Mouse (Mus musculus): Measurements from ENCODE around the gene Mid1.
"Not testable (repeated sequence)": the region's sequence is repeated elsewhere in the genome, so short reads cannot be mapped to it uniquely, and the experiment has no call there.

Mid1 gene

DNA sequence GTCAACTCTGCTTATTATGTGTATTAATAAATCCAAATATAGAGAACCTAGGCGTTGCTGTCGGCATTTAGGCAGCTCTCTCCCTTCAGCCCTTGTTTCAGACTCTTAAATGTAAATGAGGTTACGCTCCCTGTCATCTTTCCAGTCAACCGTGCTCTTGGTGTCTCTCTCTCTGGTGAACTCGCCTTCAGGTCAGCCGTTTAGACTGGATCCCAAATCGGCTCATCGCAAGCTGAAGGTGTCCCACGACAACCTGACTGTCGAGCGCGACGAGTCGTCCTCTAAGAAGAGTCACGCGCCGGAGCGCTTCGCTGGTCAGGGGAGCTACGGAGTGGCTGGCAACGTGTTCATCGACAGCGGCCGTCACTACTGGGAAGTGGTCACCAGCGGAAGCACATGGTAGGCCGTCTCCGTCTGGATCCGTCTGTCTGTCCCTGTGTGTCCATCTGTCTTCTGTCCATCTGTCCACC lies 302.4 kb downstream of the Mid1 start:
- peak; percentile 15 for DNase-seq (ENCODE audit: low spot score)

DNA sequence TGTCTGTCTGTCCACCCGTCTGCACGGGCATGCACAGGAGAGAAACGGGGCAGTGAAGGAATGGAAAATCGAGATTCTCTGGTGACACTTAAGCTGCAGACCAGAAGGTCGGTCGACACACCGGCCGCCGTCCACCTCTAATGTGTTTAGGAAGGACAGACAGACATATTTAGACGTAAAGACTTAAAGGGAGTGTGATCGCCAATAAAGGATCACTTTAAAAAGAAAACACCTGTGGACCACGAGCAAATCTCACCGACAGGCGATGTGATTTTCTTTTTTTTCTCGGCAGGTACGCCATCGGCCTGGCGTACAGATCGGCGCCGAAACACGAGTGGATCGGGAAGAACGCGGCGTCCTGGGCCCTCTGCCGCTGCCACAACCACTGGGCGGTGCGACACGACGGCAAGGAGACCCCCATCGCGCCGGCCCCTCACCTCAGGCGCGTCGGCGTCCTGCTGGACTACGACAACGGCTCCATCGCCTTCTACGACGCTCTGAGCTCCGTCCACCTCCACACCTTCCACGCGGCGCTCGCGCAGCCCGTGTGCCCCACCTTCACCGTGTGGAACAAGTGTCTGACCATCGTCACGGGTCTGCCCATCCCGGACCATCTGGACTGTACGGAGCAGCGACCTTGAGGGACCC lies 303.7 kb downstream of the Mid1 start:
- DNase-seq (ENCODE audit: low spot score), result peak; percentile 2

DNA sequence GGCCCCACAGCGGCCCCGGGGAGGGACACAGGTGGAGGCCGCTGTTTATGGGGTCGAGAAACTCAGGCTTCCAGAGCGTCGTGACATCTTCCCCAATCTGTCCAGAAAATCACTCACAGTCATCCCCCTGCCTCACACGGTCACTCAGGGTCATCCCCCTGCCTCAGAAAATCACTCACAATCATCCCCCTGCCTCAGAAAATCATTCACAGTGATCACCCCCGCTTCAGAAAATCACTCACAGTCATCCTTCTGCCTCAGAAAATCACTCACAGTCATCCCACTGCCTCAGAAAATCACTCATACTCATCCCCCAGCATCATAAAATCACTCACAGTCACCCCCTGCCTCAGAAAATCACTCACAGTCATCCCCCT lies 304.2 kb downstream of the Mid1 start:
- peak; percentile 42 for DNase-seq (ENCODE audit: low spot score)

DNA sequence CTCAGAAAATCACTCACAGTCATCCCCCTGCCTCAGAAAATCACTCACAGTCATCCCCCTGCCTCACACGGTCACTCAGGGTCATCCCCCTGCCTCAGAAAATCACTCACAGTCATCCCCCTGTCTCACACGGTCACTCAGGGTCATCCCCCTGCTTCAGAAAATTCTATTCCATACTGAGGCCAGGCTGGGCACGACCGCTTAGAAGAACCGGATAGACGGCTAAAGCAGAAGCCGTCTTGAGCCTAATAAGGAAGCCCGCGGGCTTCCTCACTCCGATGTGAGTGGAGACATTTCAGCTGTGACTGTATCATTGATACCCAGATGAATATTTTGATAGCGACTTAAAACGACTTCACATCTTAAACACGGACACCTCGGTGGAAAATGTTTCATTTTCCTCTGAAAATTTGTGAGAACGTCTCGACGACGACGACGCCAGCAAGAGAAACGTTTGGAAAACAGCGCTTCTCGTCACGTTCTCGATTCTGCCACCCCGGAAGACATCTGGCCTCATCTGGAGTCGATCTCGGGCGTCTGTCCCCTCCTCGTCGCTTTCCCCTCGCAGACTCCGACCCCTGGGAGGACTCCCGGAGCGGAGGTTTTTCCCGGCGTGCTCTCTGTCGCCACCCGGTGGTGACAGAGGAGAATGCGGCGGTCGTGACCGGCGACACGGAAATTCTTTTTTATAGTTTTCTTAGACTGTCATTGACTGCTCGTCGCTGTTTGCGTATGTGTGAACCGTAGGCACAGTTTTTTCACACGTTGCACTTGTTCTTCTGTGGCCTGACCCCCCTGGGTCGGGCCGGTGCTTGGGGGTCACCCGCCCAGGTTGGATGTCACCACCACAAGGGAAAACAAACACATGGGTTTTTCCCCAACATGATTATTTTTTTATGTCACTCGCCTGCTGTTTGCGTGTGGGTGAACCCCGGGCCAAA lies 305.0 kb downstream of the Mid1 start:
- peak; percentile 30 for DNase-seq (ENCODE audit: low spot score)

DNA sequence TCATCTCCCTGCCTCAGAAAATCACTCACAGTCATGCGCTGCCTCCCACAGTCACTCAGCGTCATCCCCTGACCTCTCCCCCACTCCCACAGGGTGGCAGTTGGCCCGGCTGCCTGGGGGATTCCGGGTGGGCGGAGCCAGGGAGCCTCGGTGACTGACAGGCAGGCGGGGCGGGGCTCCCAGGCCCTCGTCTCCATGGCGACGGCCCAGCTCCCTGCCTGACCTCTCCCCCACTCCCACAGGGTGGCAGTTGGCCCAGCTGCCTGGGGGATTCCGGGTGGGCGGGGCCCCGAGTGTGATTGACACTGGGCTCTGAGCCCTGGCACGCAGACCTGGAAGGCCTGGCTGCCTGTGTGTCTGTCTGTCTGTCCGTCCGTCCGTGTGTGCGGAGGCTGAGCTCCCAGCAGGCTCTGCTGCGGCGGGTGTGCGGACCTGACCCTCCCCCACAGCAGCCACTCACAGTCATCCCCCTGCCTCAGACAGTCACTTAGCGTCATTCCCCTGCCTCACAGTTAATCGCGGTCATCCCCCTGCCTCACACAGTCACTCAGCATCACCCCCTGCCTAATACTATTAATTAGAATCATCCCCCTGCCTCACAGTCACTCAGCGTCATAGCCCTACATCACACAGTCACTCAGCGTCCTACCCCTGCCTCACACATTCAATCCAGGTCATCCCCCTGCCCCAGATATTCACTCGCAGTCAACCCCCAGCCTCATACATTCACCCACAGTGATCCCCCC lies 306.3 kb downstream of the Mid1 start:
- not testable (repeated sequence) for DNase-seq (ENCODE audit: low spot score)

DNA sequence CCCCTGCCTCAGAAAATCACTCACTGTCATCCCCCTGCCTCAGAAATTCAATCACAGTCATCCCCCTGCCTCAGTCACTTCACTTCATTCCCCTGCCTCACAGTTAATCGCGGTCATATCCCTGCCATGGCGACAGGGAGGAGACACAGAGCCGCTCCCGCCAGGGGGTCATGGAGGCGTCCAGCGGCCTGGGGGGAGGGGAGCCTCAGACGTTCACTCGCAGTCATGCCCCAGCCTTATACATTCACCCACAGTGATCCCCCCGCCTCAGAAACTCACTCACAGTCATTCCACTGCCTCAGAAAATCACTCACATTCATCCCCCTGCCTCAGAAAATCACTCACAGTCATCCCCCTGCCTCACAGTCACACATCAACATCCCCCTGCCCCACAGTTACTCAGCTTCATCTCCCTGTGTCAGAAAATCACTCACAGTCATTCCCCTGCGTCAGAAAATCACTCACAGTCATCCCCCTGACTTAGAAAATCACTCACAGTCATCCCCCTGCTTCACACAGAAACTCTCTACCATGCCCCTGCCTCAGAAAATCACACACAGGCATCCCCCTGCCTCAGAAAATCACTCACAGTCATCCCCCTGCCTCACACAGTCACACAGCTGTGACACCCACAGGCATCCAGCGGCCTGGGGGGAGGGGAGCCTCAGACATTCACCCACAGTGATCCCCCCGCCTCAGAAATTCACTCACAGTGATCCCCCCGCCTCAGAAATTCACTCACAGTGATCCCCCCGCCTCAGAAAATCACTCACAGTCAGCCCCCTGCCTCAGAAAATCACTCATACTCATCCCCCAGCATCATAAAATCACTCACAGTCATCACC lies 307.3 kb downstream of the Mid1 start:
- DNase-seq (ENCODE audit: low spot score), result not testable (repeated sequence)

DNA sequence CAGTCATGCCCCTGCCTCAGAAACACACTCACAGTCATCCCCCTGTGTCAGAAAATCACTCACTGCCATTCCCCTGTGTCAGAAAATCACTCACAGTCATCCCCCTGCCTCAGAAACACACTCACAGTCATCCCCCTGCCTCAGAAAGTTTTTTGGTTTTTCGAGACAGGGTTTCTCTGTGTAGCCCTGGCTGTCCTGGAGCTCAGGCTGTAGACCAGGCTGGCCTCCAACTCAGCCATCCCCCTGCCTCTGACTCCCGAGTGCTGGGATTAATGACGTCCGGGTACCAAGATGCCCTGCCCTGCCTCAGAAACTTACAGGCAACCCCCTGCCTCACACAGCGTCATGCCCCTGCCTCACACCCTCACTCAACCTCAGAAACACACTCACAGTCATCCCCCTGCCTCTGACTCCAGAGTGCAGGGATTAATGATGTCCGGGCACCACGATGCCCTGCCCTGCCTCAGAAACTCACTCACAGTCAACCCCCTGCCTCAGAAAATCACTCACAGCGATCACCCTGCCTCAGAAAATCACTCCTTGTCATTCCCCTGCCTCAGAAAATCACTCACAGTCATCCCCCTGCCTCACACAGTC lies 308.1 kb downstream of the Mid1 start:
- DNase-seq (ENCODE audit: low spot score), result not testable (repeated sequence)

DNA sequence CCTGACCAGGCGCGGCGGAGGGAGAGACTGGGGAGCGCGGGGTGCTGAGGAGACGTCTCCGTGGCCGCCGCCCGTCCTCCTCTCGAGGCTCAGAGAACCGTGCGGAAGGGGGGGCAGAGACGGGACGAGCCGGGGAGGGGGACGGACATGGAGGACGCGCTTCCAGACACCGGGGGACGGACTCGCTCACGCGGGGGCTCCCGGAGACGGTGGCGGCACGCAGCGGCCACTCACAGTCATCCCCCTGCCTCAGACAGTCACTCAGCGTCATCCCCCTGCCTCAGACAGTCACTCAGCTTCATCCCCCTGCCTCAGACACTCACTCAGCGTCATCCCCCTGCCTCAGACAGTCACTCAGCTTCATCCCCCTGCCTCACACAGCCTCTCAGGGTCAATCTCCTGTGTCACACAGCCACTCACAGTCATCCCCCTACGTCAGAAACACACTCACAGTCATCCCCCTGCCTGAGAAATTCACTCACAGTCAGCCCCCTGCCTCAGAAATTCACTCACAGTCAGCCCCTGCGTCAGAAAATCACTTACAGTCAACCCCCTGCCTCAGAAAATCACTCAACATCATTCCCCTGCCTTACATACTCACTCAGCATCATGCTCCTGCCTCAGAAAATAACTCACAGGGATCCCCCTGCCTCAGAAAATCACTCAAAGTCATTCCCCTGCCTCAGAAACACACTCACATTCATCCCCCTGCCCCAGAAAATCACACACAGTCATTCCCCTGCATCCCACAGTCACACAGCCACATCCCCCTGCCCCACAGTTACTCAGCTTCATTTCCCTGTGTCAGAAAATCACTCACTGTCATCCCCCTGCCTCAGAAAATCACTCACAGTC lies 309.2 kb downstream of the Mid1 start:
- not testable (repeated sequence) for DNase-seq (ENCODE audit: low spot score)

DNA sequence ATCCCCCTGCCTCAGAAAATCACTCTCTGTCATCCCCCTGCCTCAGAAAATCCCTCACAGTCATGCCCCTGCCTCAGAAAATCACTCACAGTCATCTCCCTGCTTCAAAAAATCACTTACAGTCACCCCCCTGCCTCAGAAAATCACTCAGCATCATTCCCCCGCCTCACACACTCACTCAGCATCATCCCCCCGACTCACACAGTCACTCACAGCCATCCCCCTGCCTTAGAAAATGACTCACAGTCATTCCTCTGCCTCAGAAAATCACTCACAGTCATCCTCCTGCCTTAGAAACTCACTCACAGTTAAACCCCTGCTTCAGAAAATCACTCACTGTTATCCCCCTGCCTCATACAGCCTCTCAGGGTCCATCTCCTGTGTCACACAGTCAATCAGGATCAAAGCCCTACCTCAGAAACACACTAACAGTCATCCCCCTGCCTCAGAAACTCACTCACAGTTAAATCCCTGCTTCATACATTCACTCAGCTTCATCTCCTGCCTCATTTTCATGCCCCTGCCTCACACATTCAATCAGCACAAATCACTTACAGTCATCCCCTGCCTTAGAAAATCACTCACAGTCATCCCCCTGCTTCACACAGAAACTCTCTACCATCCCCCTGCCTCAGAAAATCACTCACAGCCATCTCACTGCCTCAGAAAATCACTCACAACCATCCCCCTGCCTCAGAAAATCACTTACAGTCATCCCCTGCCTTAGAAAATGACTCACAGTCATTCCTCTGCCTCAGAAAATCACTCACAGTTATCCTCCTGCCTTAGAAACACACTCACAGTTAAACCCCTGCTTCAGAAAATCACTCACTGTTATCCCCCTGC lies 310.1 kb downstream of the Mid1 start:
- DNase-seq (ENCODE audit: low spot score), result peak; percentile 24

DNA sequence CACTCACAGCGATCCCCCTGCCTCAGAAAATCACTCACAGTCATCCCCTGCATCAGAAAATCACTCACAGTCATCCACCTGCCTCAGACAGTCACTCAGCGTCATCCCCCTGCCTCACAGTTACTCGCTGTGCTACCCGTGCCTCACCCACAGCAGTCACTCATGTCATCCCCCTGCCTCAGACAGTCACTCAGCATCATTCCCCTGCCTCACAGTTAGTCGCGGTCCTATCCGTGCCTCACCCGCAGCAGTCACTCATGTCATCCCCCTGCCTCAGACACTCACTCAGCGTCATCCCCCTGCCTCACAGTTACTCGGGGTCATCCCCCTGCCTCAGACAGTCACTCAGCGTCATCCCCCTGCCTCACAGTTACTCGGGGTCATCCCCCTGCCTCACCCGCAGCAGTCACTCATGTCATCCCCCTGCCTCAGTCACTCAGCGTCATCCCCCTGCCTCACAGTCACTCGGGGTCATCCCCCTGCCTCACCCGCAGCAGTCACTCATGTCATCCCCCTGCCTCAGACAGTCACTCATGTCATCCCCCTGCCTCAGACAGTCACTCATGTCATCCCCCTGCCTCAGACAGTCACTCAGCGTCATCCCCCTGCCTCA lies 311.0 kb downstream of the Mid1 start:
- peak; percentile 0 for DNase-seq (ENCODE audit: low spot score)

DNA sequence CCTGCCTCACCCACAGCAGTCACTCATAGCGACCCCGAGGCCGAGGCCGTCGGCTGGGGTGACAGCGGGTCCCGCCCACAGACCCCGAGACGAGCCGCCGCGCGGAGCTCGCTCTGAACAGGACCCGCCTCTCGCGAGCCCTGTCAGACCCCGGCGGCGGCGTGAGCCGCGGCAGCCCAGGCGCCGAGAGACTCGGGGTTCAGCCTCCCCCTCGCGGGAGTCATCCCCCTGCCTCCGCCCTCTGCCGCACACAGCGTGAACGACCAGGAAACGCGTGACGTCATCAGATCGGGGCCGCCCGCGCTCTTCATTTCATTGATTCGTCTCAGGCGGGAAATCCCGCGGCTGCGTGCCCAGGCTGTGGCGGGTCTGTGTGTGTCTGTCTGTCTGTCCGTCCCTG lies 311.9 kb downstream of the Mid1 start:
- not testable (repeated sequence) for DNase-seq (ENCODE audit: low spot score)

DNA sequence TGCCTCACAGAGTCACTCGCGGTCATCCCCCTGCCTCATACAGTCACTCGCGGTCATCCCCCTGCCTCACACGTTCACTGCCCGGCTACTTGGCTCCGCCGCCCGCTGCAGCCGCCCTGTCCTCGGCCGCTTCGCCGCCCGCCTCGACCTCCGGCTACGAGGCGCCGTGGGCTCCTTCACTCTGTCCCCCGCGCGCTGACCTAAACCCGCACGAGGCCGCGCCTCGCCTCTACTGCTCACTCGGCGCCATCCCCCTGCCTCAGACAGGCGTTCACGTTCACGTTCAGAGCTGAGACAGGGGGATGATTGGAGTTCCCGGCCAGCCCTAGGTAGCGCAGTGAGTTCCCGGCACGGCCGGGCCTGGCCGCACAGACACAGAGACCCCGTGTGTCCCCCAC lies 312.5 kb downstream of the Mid1 start:
- not testable (repeated sequence) for DNase-seq (ENCODE audit: low spot score)

DNA sequence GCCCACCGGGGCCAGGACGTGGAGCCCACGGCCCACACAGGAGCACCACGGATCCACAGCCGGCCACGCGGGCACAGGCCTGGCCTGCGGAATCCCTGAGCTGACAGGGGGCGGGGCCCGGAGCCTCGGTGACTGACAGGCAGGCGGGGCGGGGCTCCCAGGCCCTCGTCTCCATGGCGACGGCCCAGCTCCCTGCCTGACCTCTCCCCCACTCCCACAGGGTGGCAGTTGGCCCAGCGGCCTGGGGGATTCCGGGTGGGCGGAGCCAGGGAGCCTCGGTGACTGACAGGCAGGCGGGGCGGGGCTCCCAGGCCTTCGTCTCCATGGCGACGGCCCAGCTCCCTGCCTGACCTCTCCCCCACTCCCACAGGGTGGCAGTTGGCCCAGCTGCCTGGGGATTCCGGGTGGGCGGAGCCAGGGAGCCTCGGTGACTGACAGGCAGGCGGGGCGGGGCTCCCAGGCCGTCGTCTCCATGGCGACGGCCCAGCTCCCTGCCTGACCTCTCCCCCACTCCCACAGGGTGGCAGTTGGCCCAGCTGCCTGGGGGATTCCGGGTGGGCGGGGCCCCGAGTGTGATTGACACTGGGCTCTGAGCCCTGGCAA lies 313.0 kb downstream of the Mid1 start:
- peak; percentile 5 for DNase-seq (ENCODE audit: low spot score)

DNA sequence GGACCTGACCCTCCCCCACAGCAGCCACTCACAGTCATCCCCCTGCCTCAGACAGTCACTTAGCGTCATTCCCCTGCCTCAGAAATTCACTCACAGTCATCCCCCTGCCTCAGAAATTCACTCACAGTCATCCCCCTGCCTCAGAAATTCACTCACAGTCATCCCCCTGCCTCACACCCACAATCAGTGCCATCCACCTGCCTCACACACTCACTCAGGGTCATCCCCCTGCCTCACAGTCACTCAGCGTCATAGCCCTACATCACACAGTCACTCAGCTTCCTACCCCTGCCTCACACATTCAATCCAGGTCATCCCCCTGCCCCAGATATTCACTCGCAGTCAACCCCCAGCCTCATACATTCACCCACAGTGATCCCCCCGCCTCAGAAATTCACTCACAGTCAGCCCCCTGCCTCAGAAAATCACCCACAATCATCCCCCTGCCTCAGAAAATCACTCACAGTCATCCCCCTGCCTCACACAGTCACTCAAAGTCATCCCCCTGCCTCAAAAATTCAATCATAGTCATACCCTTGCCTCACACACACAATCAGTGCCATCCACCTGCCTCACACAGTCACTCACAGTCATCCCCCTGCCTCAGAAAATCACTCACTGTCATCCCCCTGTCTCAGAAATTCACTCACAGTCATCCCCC lies 313.7 kb downstream of the Mid1 start:
- DNase-seq (ENCODE audit: low spot score), result peak; percentile 1

DNA sequence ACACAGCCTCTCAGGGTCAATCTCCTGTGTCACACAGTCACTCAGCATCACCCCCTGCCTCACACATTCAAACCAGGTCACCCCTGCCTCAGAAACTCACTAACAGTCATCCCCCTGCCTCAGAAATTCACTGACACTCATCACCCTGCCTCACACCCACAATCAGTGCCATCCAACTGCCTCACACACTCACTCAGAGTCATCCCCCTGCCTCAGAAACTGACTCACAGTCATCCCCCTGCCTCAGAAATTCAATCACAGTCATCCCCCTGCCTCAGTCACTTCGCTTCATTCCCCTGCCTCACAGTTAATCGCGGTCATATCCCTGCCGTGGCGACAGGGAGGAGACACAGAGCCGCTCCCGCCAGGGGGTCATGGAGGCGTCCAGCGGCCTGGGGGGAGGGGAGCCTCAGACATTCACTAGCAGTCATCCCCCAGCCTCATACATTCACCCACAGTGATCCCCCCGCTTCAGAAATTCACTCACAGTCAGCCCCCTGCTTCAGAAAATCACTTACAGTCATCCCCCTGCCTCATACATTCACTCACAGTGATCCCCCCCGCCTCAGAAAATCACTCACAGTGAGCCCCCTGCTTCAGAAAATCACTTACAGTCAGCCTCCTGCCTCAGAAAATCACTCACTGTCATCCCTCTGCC lies 314.4 kb downstream of the Mid1 start:
- DNase-seq (ENCODE audit: low spot score), result peak; percentile 1

DNA sequence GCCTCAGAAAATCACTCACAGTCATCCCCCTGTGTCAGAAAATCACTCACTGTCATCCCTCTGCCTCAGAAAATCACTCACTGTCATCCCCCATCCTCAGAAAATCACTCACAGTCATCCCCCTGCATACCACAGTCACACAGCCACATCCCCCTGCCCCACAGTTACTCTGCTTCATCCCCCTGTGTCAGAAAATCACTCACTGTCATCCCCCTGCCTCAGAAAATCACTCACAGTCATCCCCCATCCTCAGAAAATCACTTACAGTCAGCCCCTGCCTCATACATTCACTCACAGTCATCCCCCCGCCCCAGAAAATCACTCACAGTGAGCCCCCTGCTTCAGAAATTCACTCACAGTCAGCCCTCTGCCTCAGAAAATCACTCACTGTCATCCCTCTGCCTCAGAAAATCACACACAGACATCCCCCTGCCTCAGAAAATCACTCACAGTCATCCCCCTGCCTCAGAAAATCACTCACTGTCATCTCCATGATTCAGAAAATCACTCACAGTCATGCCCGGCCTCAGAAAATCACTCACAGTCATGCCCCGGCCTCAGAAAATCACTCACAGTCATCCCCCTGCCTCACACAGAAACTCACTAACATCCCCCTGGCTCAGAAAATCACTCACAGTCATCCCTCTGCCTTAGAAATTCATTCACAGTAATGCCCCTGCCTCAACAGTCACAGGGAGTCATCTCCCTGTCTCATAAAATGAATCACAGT lies 315.1 kb downstream of the Mid1 start:
- DNase-seq (ENCODE audit: low spot score), result peak; percentile 1
